ENCODE assay signal across 12 mouse cellular contexts in the genomic region with DNA sequence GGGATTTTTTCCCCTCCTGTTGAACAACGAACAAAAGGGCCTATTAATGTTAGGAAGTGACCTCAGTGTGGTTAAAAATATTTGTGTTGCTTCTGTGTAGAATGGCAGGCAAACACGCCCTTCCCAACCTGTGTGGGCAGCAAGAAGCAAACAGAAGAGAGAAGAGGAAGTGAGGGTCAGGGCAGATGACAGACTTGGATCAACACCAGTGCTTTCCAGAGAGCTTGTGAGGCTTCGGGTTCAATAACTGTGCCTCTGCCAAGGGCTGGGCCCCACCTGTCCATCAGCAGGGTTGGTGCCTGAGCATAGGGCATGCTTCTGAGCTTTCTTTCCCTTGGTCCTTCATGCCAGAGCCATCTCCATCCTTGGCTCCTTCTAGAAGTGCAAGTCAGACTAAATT.
DNase-seq lines count a peak whose midpoint lies in the region; ATAC-seq and TF ChIP-seq lines count a peak whose summit lies in the region.
"Had no signal": no experiment of that assay in that cellular context is flagged by ENCODE, and none has a peak within 500 bp of the region (broad histone marks: within the 10 kb centered on the region; RNA-seq: fewer than 3 reads in every experiment).

No protein-coding gene starts in this region.

- no peak for TF ChIP-seq EP300 in heart, adult 2 months (IDR thresholded peaks at IDR 0.05; ENCODE audit: insufficient read depth, low read depth, low read length)
- TF ChIP-seq EP300 in stomach, postnatal 0 days (optimal IDR thresholded peaks at IDR 0.05), result no peak

- no peaks in the 10 kb centered on the region for H3K79me2 ChIP-seq in heart, adult 2 months (replicated peaks; ENCODE audit: control insufficient read depth, insufficient read depth, low read length)

- ATAC-seq in stomach, embryonic 16.5 days (ENCODE audit: insufficient read depth, low FRiP score), result no peak
- no peak for ATAC-seq in stomach, postnatal 0 days (ENCODE audit: low FRiP score, low TSS enrichment)
- ATAC-seq in lung, embryonic 16.5 days (ENCODE audit: low read depth), result peak; percentile 28; the same call in 1 of the 2 replicates
- ATAC-seq in midbrain, embryonic 16.5 days, result no peak
- ATAC-seq: liver, embryonic 12.5 days had no signal

- no peak for TF ChIP-seq CTCF in heart, adult 2 months (IDR thresholded peaks at IDR 0.05)
- TF ChIP-seq CTCF in stomach, postnatal 0 days (IDR thresholded peaks at IDR 0.05; ENCODE audit: low read depth), result no peak

- H3K4me2 ChIP-seq in stomach, embryonic 16.5 days (ENCODE audit: low read depth, low read length), result no peak overlapping the region
- H3K4me2 ChIP-seq in stomach, postnatal 0 days (replicated peaks; ENCODE audit: low read depth), result no peak overlapping the region
- no peak overlapping the region for H3K4me2 ChIP-seq in lung, embryonic 16.5 days (ENCODE audit: low read depth, low read length)
- no peak overlapping the region for H3K4me2 ChIP-seq in midbrain, embryonic 16.5 days (ENCODE audit: low read length)
- H3K4me2 ChIP-seq: liver, embryonic 12.5 days had no signal

- peaks cover 4% of the 10 kb centered on the region for H3K4me1 ChIP-seq in heart, adult 2 months (ENCODE audit: control insufficient read depth, insufficient read depth, low read length)
- H3K4me1 ChIP-seq in stomach, embryonic 16.5 days (ENCODE audit: control insufficient read depth, insufficient read depth, low read length), result 0 out of 2 replicates have a peak, but pooled peaks cover 2% of the 10 kb centered on the region
- no peaks in the 10 kb centered on the region for H3K4me1 ChIP-seq in stomach, postnatal 0 days (replicated peaks; ENCODE audit: control insufficient read depth, insufficient read depth)
- H3K4me1 ChIP-seq in lung, embryonic 16.5 days (replicated peaks; ENCODE audit: control insufficient read depth, insufficient read depth, low read length), result no peaks in the 10 kb centered on the region
- H3K4me1 ChIP-seq in midbrain, embryonic 16.5 days (ENCODE audit: control insufficient read depth, insufficient read depth, low read length), result peaks cover 1% of the 10 kb centered on the region
- H3K4me1 ChIP-seq: liver, embryonic 12.5 days had no signal

- TF ChIP-seq POLR2A in heart, adult 2 months (IDR thresholded peaks at IDR 0.05; ENCODE audit: insufficient read depth, low read depth, low read length), result no peak

- H3K27ac ChIP-seq in heart, adult 2 months, result peak overlapping the region; percentile 36
- H3K27ac ChIP-seq in stomach, embryonic 16.5 days (ENCODE audit: low read length), result 0 out of 2 replicates have a peak overlapping the region, but pooled peaks have one; percentile 13
- no peak overlapping the region for H3K27ac ChIP-seq in stomach, postnatal 0 days (replicated peaks)
- H3K27ac ChIP-seq in lung, embryonic 16.5 days (ENCODE audit: low read length), result peak overlapping the region; percentile 76
- no peak overlapping the region for H3K27ac ChIP-seq in midbrain, embryonic 16.5 days (ENCODE audit: low read length)
- H3K27ac ChIP-seq: liver, embryonic 12.5 days had no signal

- WGBS in heart, adult 2 months, result 30% methylated on average over 3 of the region's 3 CpGs
- 27% methylated on average over 3 of the region's 3 CpGs for WGBS in stomach, embryonic 16.5 days
- 21% methylated on average over 3 of the region's 3 CpGs for WGBS in stomach, postnatal 0 days
- 24% methylated on average over 3 of the region's 3 CpGs for WGBS in lung, embryonic 16.5 days
- 76% methylated on average over 3 of the region's 3 CpGs for WGBS in midbrain, embryonic 16.5 days

- H3K9ac ChIP-seq in heart, adult 2 months (ENCODE audit: low read depth, low read length), result no peak overlapping the region
- H3K9ac ChIP-seq in stomach, embryonic 16.5 days (ENCODE audit: low read length), result no peak overlapping the region
- no peak overlapping the region for H3K9ac ChIP-seq in stomach, postnatal 0 days (ENCODE audit: low read length)
- H3K9ac ChIP-seq in lung, embryonic 16.5 days (ENCODE audit: low read length), result no peak overlapping the region
- H3K9ac ChIP-seq in midbrain, embryonic 16.5 days (ENCODE audit: low read depth, low read length), result no peak overlapping the region
- H3K9ac ChIP-seq: liver, embryonic 12.5 days had no signal

- H3K4me3 ChIP-seq in heart, adult 2 months, result no peak overlapping the region
- H3K4me3 ChIP-seq in stomach, embryonic 16.5 days (replicated peaks; ENCODE audit: low read length), result no peak overlapping the region
- H3K4me3 ChIP-seq in stomach, postnatal 0 days (ENCODE audit: low read depth, low read length), result no peak overlapping the region
- H3K4me3 ChIP-seq in lung, embryonic 16.5 days (ENCODE audit: low read length), result no peak overlapping the region
- H3K4me3 ChIP-seq in midbrain, embryonic 16.5 days (ENCODE audit: low read depth, low read length), result no peak overlapping the region
- H3K4me3 ChIP-seq: liver, embryonic 12.5 days had no signal

- DNase-seq in heart, adult 2 months, result peak; percentile 23 to 30
- no peak for DNase-seq in heart, postnatal 25 days (ENCODE audit: low spot score)
- DNase-seq in stomach, postnatal 0 days (ENCODE audit: low spot score), result no peak
- no peak for DNase-seq in right cerebral cortex, postnatal 4 days
- DNase-seq in adrenal gland, postnatal 10 days, result no peak
- DNase-seq: cerebellum, postnatal 25 days; kidney, postnatal 4 days; midbrain, embryonic 14.5 days had no signal

- no peaks in the 10 kb centered on the region for H3K36me3 ChIP-seq in heart, adult 2 months (ENCODE audit: control insufficient read depth, insufficient read depth, low read length)
- H3K36me3 ChIP-seq in stomach, embryonic 16.5 days (ENCODE audit: control insufficient read depth, insufficient read depth, low read length), result no peaks in the 10 kb centered on the region
- H3K36me3 ChIP-seq in stomach, postnatal 0 days (ENCODE audit: control insufficient read depth, insufficient read depth, low read length), result no peaks in the 10 kb centered on the region
- H3K36me3 ChIP-seq in lung, embryonic 16.5 days (ENCODE audit: control insufficient read depth, insufficient read depth, low read length), result no peaks in the 10 kb centered on the region
- no peaks in the 10 kb centered on the region for H3K36me3 ChIP-seq in midbrain, embryonic 16.5 days (ENCODE audit: control insufficient read depth, insufficient read depth, low read length)
- H3K36me3 ChIP-seq: liver, embryonic 12.5 days had no signal

- intact Hi-C loops in heart, adult 2 months (cut with DNase I), result no loop called here
- intact Hi-C loops in heart, postnatal 25 days (cut with DNase I), result no loop called here

- H3K27me3 ChIP-seq in heart, adult 2 months (ENCODE audit: control insufficient read depth, insufficient read depth, low read length), result no peaks in the 10 kb centered on the region
- no peaks in the 10 kb centered on the region for H3K27me3 ChIP-seq in stomach, embryonic 16.5 days (ENCODE audit: control insufficient read depth, insufficient read depth, low read length)
- H3K27me3 ChIP-seq in stomach, postnatal 0 days (ENCODE audit: control insufficient read depth, insufficient read depth, low read length), result no peaks in the 10 kb centered on the region
- no peaks in the 10 kb centered on the region for H3K27me3 ChIP-seq in lung, embryonic 16.5 days (ENCODE audit: control insufficient read depth, insufficient read depth, low read depth, low read length)
- H3K27me3 ChIP-seq in midbrain, embryonic 16.5 days (ENCODE audit: control insufficient read depth, insufficient read depth, low read depth, low read length), result no peaks in the 10 kb centered on the region
- H3K27me3 ChIP-seq: liver, embryonic 12.5 days had no signal

- H3K9me3 ChIP-seq in stomach, embryonic 16.5 days (replicated peaks; ENCODE audit: control insufficient read depth, low read length), result no peaks in the 10 kb centered on the region
- H3K9me3 ChIP-seq in stomach, postnatal 0 days (ENCODE audit: control insufficient read depth, low read length), result no peaks in the 10 kb centered on the region
- no peaks in the 10 kb centered on the region for H3K9me3 ChIP-seq in lung, embryonic 16.5 days (ENCODE audit: control insufficient read depth, low read length)
- H3K9me3 ChIP-seq in midbrain, embryonic 16.5 days (replicated peaks; ENCODE audit: control insufficient read depth, low read length, poor library complexity, severe bottlenecking), result no peaks in the 10 kb centered on the region
- H3K9me3 ChIP-seq: liver, embryonic 12.5 days had no signal

Comparison
In these comparisons a context has a peak if more than half of its experiments do, and no peak if none do; other contexts are left out.
1. DNase-seq: peak in heart, adult 2 months (2 of 2); none in heart, postnatal 25 days (single experiment), stomach, postnatal 0 days (single experiment), right cerebral cortex, postnatal 4 days (single experiment) and adrenal gland, postnatal 10 days (single experiment).
2. H3K27ac ChIP-seq: peak in heart, adult 2 months (single experiment), stomach, embryonic 16.5 days (single experiment) and lung, embryonic 16.5 days (single experiment); none in stomach, postnatal 0 days (single experiment) and midbrain, embryonic 16.5 days (single experiment).